Mouse (Mus musculus): ENCODE measurements around the gene Ifi27. TPM values are rescaled to one million over a fixed set of nuclear protein-coding genes. Genes with fewer than 3 reads are reported as not detected.

The Ifi27 gene
- polyA plus RNA-seq, 1 experiment from 2014 or later, result 2.0 TPM

GRCm38 (mm10) chr12:103404131-103404530, 29.9 kb upstream of the Ifi27 start:
- 86% methylated on average over 18 of the region's 18 CpGs for WGBS
- Histone ChIP-seq H3K9me3 (ENCODE audit: control insufficient read depth, low read length) (no peaks in the 10 kb centered on the region), H3K9ac (ENCODE audit: low read length) (no peak overlapping the region), H3K27me3 (ENCODE audit: control insufficient read depth, insufficient read depth, low read length) (no peaks in the 10 kb centered on the region), H3K27ac (ENCODE audit: low read depth, low read length) (no peak overlapping the region), H3K4me3 (ENCODE audit: low read depth, low read length) (no peak overlapping the region), H3K36me3 (ENCODE audit: control insufficient read depth, insufficient read depth, low read length) (peaks cover 4% of the 10 kb centered on the region; the same call in 1 of the 2 replicates), H3K4me2 (ENCODE audit: low read depth) (no peak overlapping the region), H3K4me1 (ENCODE audit: control insufficient read depth, insufficient read depth, low read length) (no peaks in the 10 kb centered on the region)
- DNase-seq (ENCODE audit: low spot score), result no peak
- ATAC-seq (ENCODE audit: insufficient read depth, low FRiP score, low TSS enrichment), result no peak

DNA sequence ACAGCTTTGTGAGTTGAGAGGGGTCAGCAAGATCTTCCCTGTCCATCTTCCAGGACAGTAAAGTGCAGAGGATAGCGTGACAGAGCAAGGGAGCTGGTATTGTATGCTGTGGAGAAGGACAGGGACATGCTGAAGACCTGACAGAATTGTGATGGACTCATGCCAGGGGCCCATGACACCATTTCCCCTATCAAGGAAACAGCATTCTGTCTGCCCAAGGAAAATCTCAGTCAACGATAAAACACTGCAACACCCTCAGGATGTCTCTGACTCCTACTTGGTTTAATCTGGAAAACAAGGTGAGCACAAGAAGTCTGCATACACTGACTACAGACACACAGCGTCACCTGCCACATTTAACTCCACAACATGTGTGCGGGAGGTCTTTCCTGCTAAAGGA, 26.3 kb upstream of the Ifi27 start, which contains the start of gene 9330161L09Rik:
9330161L09Rik (minus strand) TSS at position 101 of the 400 bp plus-strand sequence.
- H3K4me2 ChIP-seq (ENCODE audit: low read depth), result no peak within 1 kb of the TSS
- WGBS, result 95% methylated on average over 4 of the region's 4 CpGs
- H3K9me3 ChIP-seq (ENCODE audit: control insufficient read depth, low read length), result no peaks in the 10 kb centered on the region
- H3K4me3 ChIP-seq (ENCODE audit: low read depth, low read length), result no peak within 1 kb of the TSS
- H3K4me1 ChIP-seq (ENCODE audit: control insufficient read depth, insufficient read depth, low read length), result no peaks in the 10 kb centered on the region
- no peaks in the 10 kb centered on the region for H3K27me3 ChIP-seq (ENCODE audit: control insufficient read depth, insufficient read depth, low read length)
- ATAC-seq (ENCODE audit: insufficient read depth, low FRiP score, low TSS enrichment), result no peak
- no peak for DNase-seq (ENCODE audit: low spot score)
- no peak within 1 kb of the TSS for H3K9ac ChIP-seq (ENCODE audit: low read length)
- no peak within 1 kb of the TSS for H3K27ac ChIP-seq (ENCODE audit: low read depth, low read length)
- H3K36me3 ChIP-seq (ENCODE audit: control insufficient read depth, insufficient read depth, low read length), result peaks cover 5% of the 10 kb centered on the region; the same call in 1 of the 2 replicates

DNA sequence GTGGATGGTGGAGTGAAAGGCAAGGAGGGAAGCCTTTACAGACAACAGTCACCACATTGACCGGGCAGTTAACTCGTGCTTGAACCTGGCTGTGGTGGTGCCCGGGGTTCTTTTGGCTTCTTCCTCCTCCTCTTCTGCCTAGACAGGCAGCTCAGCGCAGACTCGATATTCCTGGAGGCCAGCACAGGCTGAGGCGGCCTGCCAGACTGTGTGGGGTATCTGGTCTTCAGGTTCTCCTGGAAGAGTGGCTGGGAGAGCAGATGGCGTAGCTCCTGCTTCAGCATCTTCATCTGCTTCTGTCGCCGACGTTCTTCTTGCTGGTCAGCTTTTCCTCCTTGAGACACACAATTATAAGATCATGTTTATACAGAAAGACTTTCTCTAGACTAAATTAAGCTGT, 25.9 kb upstream of the Ifi27 start:
- Histone ChIP-seq H3K27ac (ENCODE audit: low read depth, low read length) (no peak overlapping the region), H3K9me3 (ENCODE audit: control insufficient read depth, low read length) (no peaks in the 10 kb centered on the region), H3K27me3 (ENCODE audit: control insufficient read depth, insufficient read depth, low read length) (no peaks in the 10 kb centered on the region), H3K36me3 (ENCODE audit: control insufficient read depth, insufficient read depth, low read length) (peaks cover 6% of the 10 kb centered on the region), H3K4me1 (ENCODE audit: control insufficient read depth, insufficient read depth, low read length) (no peaks in the 10 kb centered on the region), H3K4me3 (ENCODE audit: low read depth, low read length) (no peak overlapping the region), H3K9ac (ENCODE audit: low read length) (no peak overlapping the region), H3K4me2 (ENCODE audit: low read depth) (no peak overlapping the region)
- no peak for DNase-seq (ENCODE audit: low spot score)
- 96% methylated on average over 10 of the region's 10 CpGs for WGBS
- ATAC-seq (ENCODE audit: insufficient read depth, low FRiP score, low TSS enrichment), result no peak

DNA sequence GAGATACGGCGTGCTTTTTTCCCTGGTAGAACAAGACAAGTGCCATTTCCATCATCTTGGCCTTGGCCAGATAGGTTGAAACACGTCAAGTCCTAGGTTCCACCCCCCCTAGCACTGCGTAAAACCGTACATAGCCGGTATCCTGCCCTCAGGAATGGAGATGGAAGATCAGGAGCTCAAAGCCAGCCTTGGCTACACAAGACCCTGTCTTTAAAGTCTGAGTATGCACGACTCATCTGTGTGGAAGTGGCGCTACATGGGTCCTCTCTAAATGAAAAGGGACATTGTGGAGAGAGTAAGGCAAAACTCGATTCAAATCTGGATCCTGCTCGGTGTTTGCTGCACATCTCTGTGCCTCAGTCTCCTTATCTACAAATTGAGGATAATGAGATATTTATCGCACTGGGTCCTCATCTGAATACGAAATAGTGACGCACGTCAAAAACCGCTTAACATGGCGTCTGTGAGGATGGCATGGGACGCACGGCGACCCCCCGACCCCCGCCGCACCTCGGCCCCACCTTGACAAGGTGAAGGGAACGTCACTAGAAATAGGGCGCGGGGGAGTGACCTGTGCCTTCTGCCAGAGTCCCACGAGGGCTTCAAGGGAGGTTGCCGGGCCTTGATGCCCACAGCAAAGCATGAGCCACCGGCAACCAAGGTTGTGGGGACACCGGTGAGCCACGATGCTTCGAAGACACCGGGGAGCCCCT, 8.8 kb upstream of the Ifi27 start:
- Histone ChIP-seq H3K36me3 (ENCODE audit: control insufficient read depth, insufficient read depth, low read length) (no peaks in the 10 kb centered on the region), H3K4me2 (ENCODE audit: low read depth) (peak overlapping the region; percentile 88), H3K9ac (ENCODE audit: low read length) (peak overlapping the region; percentile 76), H3K9me3 (ENCODE audit: control insufficient read depth, low read length) (no peaks in the 10 kb centered on the region; the same call in 1 of the 2 replicates), H3K4me1 (ENCODE audit: control insufficient read depth, insufficient read depth, low read length) (peaks cover 10% of the 10 kb centered on the region; the same call in 1 of the 2 replicates), H3K4me3 (ENCODE audit: low read depth, low read length) (peak overlapping the region; percentile 91), H3K27ac (ENCODE audit: low read depth, low read length) (0 out of 2 replicates have a peak overlapping the region, but pooled peaks have one; percentile 27), H3K27me3 (ENCODE audit: control insufficient read depth, insufficient read depth, low read length) (no peaks in the 10 kb centered on the region)
- WGBS, result 11% methylated on average over 33 of the region's 33 CpGs
- peak; percentile 41; the same call in 1 of the 2 replicates for ATAC-seq (ENCODE audit: insufficient read depth, low FRiP score, low TSS enrichment)
- DNase-seq (ENCODE audit: low spot score), result no peak

DNA sequence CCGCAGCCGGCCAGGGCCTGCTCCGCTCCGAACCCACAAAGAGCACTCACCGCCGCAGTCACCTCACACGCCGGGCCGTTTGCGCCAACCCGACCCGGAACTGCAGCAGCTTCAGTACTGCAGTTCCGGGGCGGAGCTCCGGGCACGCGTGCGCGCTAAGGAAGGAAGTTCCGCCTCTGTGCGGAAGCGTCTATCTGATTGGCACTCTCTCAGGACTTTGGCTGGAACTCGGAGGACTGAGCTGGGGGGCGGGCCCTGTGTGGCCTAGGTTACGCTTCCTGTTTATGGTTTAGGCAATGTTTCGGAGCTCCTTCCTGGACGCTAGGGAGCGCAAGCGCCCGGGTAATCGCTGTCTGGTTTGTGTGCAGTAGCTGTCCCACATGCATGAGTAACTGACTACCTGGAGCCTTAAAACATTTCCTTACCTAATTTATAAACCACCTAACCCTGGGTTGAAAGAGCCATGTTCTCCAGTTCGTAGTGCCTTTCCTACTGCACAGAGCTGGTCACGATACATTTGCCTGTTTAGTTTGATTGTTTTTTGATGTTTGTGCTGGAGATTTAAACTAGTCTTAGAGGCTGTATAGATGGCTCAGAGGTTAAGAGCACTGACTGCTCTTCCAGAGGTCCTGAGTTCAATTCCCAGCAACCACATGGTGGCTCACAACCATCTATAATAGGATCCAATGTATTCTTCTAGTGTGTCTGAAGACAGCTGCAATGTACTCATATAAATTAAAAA, 8.1 kb upstream of the Ifi27 start, which contains the start of gene Ddx24:
Ddx24 (minus strand) TSS at position 102 of the 742 bp plus-strand sequence.
- Histone ChIP-seq H3K9me3 (ENCODE audit: control insufficient read depth, low read length) (no peaks in the 10 kb centered on the region; the same call in 1 of the 2 replicates), H3K4me2 (ENCODE audit: low read depth) (peak within 1 kb of the TSS; percentile 88), H3K36me3 (ENCODE audit: control insufficient read depth, insufficient read depth, low read length) (no peaks in the 10 kb centered on the region), H3K27me3 (ENCODE audit: control insufficient read depth, insufficient read depth, low read length) (no peaks in the 10 kb centered on the region), H3K4me3 (ENCODE audit: low read depth, low read length) (peak within 1 kb of the TSS; percentile 91), H3K27ac (ENCODE audit: low read depth, low read length) (0 out of 2 replicates have a peak within 1 kb of the TSS, but pooled peaks have one; percentile 27), H3K4me1 (ENCODE audit: control insufficient read depth, insufficient read depth, low read length) (peaks cover 10% of the 10 kb centered on the region; the same call in 1 of the 2 replicates), H3K9ac (ENCODE audit: low read length) (peak within 1 kb of the TSS; percentile 76)
- 1% methylated on average over 33 of the region's 33 CpGs for WGBS
- DNase-seq (ENCODE audit: low spot score) (peak; percentile 98), ATAC-seq (ENCODE audit: insufficient read depth, low FRiP score, low TSS enrichment) (peak; percentile 100)

DNA sequence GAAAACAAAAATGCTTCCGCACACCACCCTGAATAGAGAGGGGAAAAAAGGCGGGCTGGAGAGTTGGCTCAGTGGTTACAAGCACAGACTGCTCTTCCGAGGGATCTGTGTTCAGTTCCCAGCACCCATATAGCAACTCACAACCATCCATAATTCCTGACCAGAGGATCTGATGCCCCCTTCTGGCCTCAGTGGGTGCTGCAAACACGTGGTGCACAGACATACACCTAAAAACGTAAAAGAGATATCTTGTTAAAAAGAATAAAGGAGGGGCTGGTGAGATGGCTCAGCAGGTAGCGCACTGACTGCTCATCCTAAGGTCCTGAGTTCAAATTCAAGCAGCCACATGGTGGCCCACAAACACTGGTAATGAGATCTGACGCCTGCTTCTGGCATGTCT, 7.3 kb upstream of the Ifi27 start:
- 91% methylated on average over 7 of the region's 7 CpGs for WGBS
- no peak overlapping the region for H3K9ac ChIP-seq (ENCODE audit: low read length)
- no peak for ATAC-seq (ENCODE audit: insufficient read depth, low FRiP score, low TSS enrichment)

GRCm38 (mm10) chr12:103433430-103433829, 581 bp upstream of the Ifi27 start:
- H3K27me3 ChIP-seq (ENCODE audit: control insufficient read depth, insufficient read depth, low read length), result no peaks in the 10 kb centered on the region
- ATAC-seq (ENCODE audit: insufficient read depth, low FRiP score, low TSS enrichment) (no peak), DNase-seq (ENCODE audit: low spot score) (no peak)
- H3K27ac ChIP-seq (ENCODE audit: low read depth, low read length), result no peak overlapping the region
- no peaks in the 10 kb centered on the region for H3K36me3 ChIP-seq (ENCODE audit: control insufficient read depth, insufficient read depth, low read length)
- H3K9me3 ChIP-seq (ENCODE audit: control insufficient read depth, low read length), result no peaks in the 10 kb centered on the region
- H3K4me3 ChIP-seq (ENCODE audit: low read depth, low read length), result no peak overlapping the region
- H3K9ac ChIP-seq (ENCODE audit: low read length), result no peak overlapping the region
- WGBS, result 92% methylated on average over 2 of the region's 2 CpGs
- H3K4me1 ChIP-seq (ENCODE audit: control insufficient read depth, insufficient read depth, low read length), result no peaks in the 10 kb centered on the region
- H3K4me2 ChIP-seq (ENCODE audit: low read depth), result no peak overlapping the region

More for the DNA sequence above, 7.3 kb upstream of the Ifi27 start:
- Histone ChIP-seq H3K4me3 (ENCODE audit: low read depth, low read length) (no peak overlapping the region), H3K4me1 (ENCODE audit: control insufficient read depth, insufficient read depth, low read length) (peaks cover 10% of the 10 kb centered on the region; the same call in 1 of the 2 replicates), H3K36me3 (ENCODE audit: control insufficient read depth, insufficient read depth, low read length) (no peaks in the 10 kb centered on the region), H3K27me3 (ENCODE audit: control insufficient read depth, insufficient read depth, low read length) (no peaks in the 10 kb centered on the region), H3K27ac (ENCODE audit: low read depth, low read length) (no peak overlapping the region), H3K9me3 (ENCODE audit: control insufficient read depth, low read length) (no peaks in the 10 kb centered on the region; the same call in 1 of the 2 replicates), H3K4me2 (ENCODE audit: low read depth) (no peak overlapping the region)
- DNase-seq (ENCODE audit: low spot score), result no peak

- Histone ChIP-seq H3K9ac (ENCODE audit: low read length) (no peak overlapping the region), H3K27ac (ENCODE audit: low read depth, low read length) (no peak overlapping the region), H3K4me2 (ENCODE audit: low read depth) (no peak overlapping the region), H3K36me3 (ENCODE audit: control insufficient read depth, insufficient read depth, low read length) (no peaks in the 10 kb centered on the region), H3K9me3 (ENCODE audit: control insufficient read depth, low read length) (no peaks in the 10 kb centered on the region), H3K27me3 (ENCODE audit: control insufficient read depth, insufficient read depth, low read length) (no peaks in the 10 kb centered on the region), H3K4me1 (ENCODE audit: control insufficient read depth, insufficient read depth, low read length) (no peaks in the 10 kb centered on the region), H3K4me3 (ENCODE audit: low read depth, low read length) (no peak overlapping the region)
- ATAC-seq (ENCODE audit: insufficient read depth, low FRiP score, low TSS enrichment) (no peak), DNase-seq (ENCODE audit: low spot score) (no peak)
Observed at GRCm38 (mm10) chr12:103434861-103435260, 850 bp downstream of the Ifi27 start.
